Mouse (Mus musculus): ENCODE data around the gene Zfp956.
A peak's percentile ranks its signal among the peaks of the same experiment; 100 is the strongest.
"Not testable (repeated sequence)": the region's sequence is repeated elsewhere in the genome, so short reads cannot be mapped to it uniquely, and the experiment has no call there.

Gene Zfp956

GRCm38 (mm10) chr6:47968166-47968565, 15.0 kb downstream of the Zfp956 start:
- DNase-seq (ENCODE audit: extremely low spot score, low spot score), result not testable (repeated sequence)

GRCm38 (mm10) chr6:47974599-47974998, 21.4 kb downstream of the Zfp956 start:
- no peak for DNase-seq (ENCODE audit: extremely low spot score, low spot score)

- peak; percentile 62 for DNase-seq (ENCODE audit: extremely low spot score, low spot score)
These were observed 25.7 kb downstream of the Zfp956 start for GRCm38 (mm10) chr6:47978897-47979368.

GRCm38 (mm10) chr6:47983936-47984335, 30.7 kb downstream of the Zfp956 start:
- no peak for DNase-seq (ENCODE audit: extremely low spot score, low spot score)

- no peak for DNase-seq (ENCODE audit: extremely low spot score, low spot score)
These were observed 42.5 kb downstream of the Zfp956 start for GRCm38 (mm10) chr6:47995661-47996060.

GRCm38 (mm10) chr6:48010727-48011126, 57.5 kb downstream of the Zfp956 start:
- DNase-seq (ENCODE audit: extremely low spot score, low spot score), result no peak
